Mouse (Mus musculus) Patski (cell line): Measurements from ENCODE around the gene Arhgap24. TPM values are rescaled to one million over a fixed set of nuclear protein-coding genes. Genes with fewer than 3 reads are reported as not detected.
"Not testable (repeated sequence)": the region's sequence is repeated elsewhere in the genome, so short reads cannot be mapped to it uniquely, and the experiment has no call there.

Experiments used
- ATAC-seq: fragments of 100-300 bp; one replicate; pipeline ENCODE4 v1.8.0; 2021
- CTCF ChIA-PET: fragments of 350-600 bp; sonication (Branson Sonifier 250); formaldehyde crosslinking; loops from one replicate; lab custom pipeline; 2022; ENCODE audit warnings: inconsistent platforms; lab: Charles Lee
- POLR2A ChIA-PET: fragments of 350-600 bp; sonication (Branson Sonifier 250); formaldehyde crosslinking; loops from one replicate; lab custom pipeline; 2022; ENCODE audit warnings: antibody characterized with exemption, inconsistent platforms; lab: Charles Lee
- DNase-seq: peaks from one replicate; pipeline ENCODE4 v3.0.0-alpha.2; 2011; ENCODE audit warnings: low read depth, low spot score
- H3K27me3 ChIP-seq: fragments of 371-371 bp; one replicate; pipeline ENCODE4 v1.5.1; 2021
- CTCF ChIP-seq: fragments of 100-300 bp; IDR thresholded peaks from one replicate; pipeline ENCODE4 v1.5.1; 2021
- in situ Hi-C: fragments of 300-500 bp; cut with MboI; formaldehyde crosslinking; loops from 3 replicates; pipeline ENCODE4 v1.11.1; 2018; ENCODE audit warnings: low pct_unique_long_range_greater_than_20kb, mixed read lengths
- polyA plus RNA-seq: library from polyadenylated mRNA; unstranded; gene quantifications from one replicate; pipeline ENCODE4 v1.2.3, GENCODE M21; 2021

Arhgap24 gene
- polyA plus RNA-seq, 1 experiment from 2014 or later, result 37.6 TPM

DNA sequence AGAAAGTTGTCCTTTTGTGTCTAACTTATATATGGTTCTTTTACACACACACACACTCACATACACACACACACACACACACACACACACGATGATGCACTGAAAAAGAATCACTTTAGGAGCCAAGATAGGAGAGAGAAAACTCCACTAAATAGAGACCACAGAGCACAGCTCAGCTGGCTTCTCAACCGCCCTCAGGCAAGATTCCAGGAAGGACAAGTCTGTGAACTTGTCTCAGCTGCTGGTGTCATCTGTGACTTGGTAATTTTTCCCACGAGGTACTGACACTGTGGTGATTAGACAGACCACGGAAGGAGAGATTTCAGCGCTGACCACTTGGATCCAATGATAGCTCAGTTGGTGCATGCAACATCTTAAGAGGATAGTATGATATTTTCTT lies 420.0 kb downstream of the Arhgap24 start:
- ATAC-seq (no peak), DNase-seq (no peak)
- ChIA-PET POLR2A (no interaction called here), CTCF (no interaction called here)
- in situ Hi-C loops, result no loop called here
- no peak for TF ChIP-seq CTCF
- H3K27me3 ChIP-seq, result no peaks in the 10 kb centered on the region

DNA sequence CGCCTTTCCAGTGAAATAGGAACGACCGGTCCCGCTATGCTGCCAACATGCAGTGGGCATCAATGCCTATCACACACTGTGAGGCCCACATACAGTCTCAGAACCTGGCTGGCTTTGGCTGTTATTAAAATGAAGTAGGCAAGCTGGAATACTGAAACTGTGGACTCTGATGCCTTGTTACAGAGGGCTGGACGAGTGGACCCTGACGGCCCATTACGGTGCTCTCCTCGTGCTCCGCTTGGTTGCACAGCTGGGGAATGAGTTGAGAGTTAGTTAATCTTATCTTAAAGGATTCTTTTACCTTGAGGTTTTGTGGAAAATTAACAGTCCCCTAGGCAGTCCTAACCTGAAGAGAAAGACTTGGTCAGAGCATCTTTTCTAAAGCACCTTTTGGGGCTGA lies 422.3 kb downstream of the Arhgap24 start:
- TF ChIP-seq CTCF, result no peak
- ATAC-seq, result no peak
- no peaks in the 10 kb centered on the region for H3K27me3 ChIP-seq
- CTCF ChIA-PET, result interaction anchor here (1.1 kb wide), 1 partner anchor 66 kb away, joined by 3 read pairs; no protein-coding TSS in a partner anchor
- DNase-seq, result no peak
- POLR2A ChIA-PET, result no interaction called here
- in situ Hi-C loops, result no loop called here

- ChIA-PET POLR2A (no interaction called here), CTCF (interaction anchor here (1.1 kb wide), 1 partner anchor 65 kb away, joined by 3 read pairs; no protein-coding TSS in a partner anchor)
- no peak for ATAC-seq
- H3K27me3 ChIP-seq, result no peaks in the 10 kb centered on the region
- TF ChIP-seq CTCF, result no peak
- no peak for DNase-seq
- in situ Hi-C loops, result no loop called here
Observed at GRCm38 (mm10) chr5:102904066-102904465, 422.9 kb downstream of the Arhgap24 start.

DNA sequence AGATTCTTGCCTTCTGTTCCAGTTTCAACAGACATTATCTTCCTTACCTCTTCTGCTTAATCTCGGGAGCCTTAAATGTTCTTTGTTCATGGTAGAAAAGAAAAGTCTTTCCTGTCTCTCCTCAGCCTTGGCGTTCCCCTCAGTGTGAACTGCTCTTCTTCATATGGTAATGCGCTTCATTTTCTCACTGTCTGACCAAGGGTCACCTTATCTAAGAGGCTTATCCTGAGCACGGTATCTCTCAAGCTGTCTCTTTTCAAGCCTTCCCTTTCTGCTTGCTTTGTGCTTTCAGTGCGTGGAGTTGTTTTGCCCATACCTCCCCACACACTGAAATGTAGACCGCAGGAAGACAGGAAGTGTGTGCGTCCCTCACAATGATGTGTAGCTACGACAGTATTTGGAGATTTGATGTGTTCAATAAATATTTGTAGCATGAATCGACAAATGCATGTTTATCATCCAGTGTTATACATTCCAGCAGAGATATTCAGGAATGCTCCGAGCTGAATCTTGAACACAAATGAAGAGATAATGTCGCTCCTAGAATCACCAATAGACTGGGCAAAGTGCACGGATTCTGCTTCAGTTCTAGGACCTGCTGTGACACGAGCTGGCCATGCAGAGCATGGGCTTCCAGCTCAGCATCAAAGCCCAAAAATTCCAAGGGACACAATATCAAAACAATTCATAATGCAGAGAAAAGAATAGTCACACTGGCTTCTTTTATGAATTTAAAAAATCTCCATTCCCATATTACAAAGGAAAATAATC lies 424.4 kb downstream of the Arhgap24 start:
- POLR2A ChIA-PET, result no interaction called here
- ATAC-seq, result no peak
- TF ChIP-seq CTCF, result no peak
- H3K27me3 ChIP-seq, result no peaks in the 10 kb centered on the region
- CTCF ChIA-PET, result no interaction called here
- in situ Hi-C loops, result no loop called here
- DNase-seq, result no peak

- TF ChIP-seq CTCF, result no peak
- H3K27me3 ChIP-seq, result peaks cover 15% of the 10 kb centered on the region
- ChIA-PET POLR2A (no interaction called here), CTCF (interaction anchor here (0.6 to 1.5 kb wide), 3 partner anchors 11 to 27 kb away, joined by 3 to 5 read pairs (median 3); no protein-coding TSS in a partner anchor)
- in situ Hi-C loops, result no loop called here
- DNase-seq (no peak), ATAC-seq (no peak)
Observed at GRCm38 (mm10) chr5:102920199-102920598, 439.0 kb downstream of the Arhgap24 start.

DNA sequence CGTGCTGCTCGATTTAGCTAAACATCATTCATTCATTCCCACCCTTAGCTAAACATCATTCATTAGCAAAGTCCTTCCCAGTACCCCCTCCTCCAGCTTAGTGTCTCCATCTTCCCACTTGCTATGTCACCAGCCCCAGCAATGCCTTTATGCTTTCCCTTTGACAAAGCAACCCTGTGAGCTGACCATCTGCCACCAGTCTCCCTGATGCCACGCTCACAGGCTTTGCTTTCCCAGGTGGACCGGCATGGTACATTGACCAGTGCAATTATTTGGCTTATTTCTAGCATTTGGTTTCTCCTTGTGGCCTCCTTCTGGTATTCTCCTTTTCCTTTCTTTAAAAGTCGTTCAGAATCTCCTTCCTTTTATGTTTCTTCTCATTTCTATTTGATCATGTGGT lies 445.6 kb downstream of the Arhgap24 start:
- in situ Hi-C loops, result no loop called here
- POLR2A ChIA-PET, result interaction anchor here (0.9 kb wide), 1 partner anchor 12 kb away, joined by 3 read pairs; no protein-coding TSS in a partner anchor
- H3K27me3 ChIP-seq, result peaks cover 15% of the 10 kb centered on the region
- CTCF ChIA-PET, result interaction anchor here (3.7 kb wide), 1 partner anchor 15 kb away, joined by 16 read pairs; no protein-coding TSS in a partner anchor
- ATAC-seq (no peak), DNase-seq (no peak)
- no peak for TF ChIP-seq CTCF

DNA sequence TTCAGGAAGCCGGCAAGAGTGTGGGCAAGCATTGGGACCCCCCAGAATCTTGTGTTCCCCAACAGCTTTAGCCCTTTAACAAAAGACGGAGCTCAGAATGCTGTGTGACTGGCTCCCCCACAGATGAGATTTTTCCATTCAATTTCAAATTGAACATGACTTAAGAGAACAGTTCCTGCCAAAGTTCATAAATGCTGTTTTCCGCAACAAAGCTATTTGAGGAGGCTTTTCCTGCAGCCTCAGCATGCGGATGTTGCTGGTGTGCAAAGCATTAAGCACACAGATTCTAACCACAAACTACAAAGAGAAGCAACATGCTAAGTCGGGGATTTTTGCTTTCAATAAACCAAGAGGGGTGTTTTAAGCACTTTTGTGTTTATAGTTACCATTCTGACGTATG lies 449.0 kb downstream of the Arhgap24 start:
- DNase-seq, result no peak
- no peak for ATAC-seq
- TF ChIP-seq CTCF, result no peak
- ChIA-PET CTCF (interaction anchor here (0.7 to 3.7 kb wide), 3 partner anchors 9 to 18 kb away, joined by 3 to 16 read pairs (median 3); no protein-coding TSS in a partner anchor), POLR2A (no interaction called here)
- peaks cover 25% of the 10 kb centered on the region for H3K27me3 ChIP-seq
- in situ Hi-C loops, result no loop called here

DNA sequence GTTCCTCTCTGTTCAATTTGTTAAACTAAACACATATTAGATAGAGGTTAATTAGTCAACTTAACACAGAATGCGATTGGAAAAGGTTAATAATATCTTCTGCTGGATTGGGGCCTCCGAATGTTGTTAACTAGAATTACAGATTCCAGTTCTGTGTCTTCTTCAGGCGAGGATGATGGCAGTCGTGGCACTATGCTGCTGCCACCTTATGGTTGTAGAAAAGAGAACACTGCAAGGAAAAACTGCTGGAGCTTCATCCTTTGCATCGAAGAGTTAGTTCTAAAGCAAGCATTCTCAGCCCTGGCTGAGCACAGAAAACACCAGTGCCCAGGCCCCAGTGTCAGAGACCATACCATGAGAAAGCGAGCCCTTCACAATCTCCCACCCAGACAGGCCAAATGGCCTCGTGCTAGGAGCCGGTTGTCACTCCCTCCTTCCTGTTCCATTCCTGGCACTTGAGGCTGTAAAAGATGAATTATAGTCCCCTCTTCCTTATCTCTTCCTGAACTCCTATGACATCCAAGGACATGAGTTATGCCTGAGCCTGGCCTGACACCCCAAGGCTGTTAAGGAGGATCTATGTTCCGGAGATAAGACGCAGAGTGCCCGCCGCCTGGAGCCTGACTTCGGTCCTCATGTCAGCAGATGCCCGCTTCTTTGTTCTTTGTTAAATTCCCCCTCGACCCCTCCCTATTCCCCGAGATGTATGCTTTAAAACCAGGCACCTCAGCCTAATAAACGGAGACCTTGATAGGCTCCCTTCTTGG lies 462.9 kb downstream of the Arhgap24 start:
- DNase-seq, H3K27me3 ChIP-seq, ATAC-seq, in situ Hi-C loops, POLR2A ChIA-PET: not testable (repeated sequence)
- CTCF ChIA-PET, result interaction anchor here (1.2 to 4.3 kb wide), 2 partner anchors 16 to 45 kb away, joined by 4 to 16 read pairs; no protein-coding TSS in a partner anchor
- peak; percentile 48 for TF ChIP-seq CTCF

- POLR2A ChIA-PET, result no interaction called here
- in situ Hi-C loops, result no loop called here
- no peak for TF ChIP-seq CTCF
- ATAC-seq, result no peak
- CTCF ChIA-PET, result interaction anchor here (0.8 to 2.0 kb wide), 3 partner anchors 18 to 42 kb away, joined by 3 to 5 read pairs (median 4); no protein-coding TSS in a partner anchor
- no peaks in the 10 kb centered on the region for H3K27me3 ChIP-seq
- DNase-seq, result no peak
Observed at GRCm38 (mm10) chr5:102946625-102947024, 465.4 kb downstream of the Arhgap24 start.

- H3K27me3 ChIP-seq, result peaks cover 2% of the 10 kb centered on the region
- POLR2A ChIA-PET, result interaction anchor here (0.9 kb wide), 1 partner anchor 58 kb away, joined by 3 read pairs; no protein-coding TSS in a partner anchor
- DNase-seq, result no peak
- TF ChIP-seq CTCF, result no peak
- in situ Hi-C loops, result no loop called here
- CTCF ChIA-PET, result interaction anchor here (1.0 to 2.0 kb wide), 3 partner anchors 17 to 27 kb away, joined by 3 to 5 read pairs (median 4); no protein-coding TSS in a partner anchor
- no peak for ATAC-seq
Observed at GRCm38 (mm10) chr5:102947061-102947711, 466.0 kb downstream of the Arhgap24 start.
